Mouse (Mus musculus) midbrain, embryonic 15.5 days (tissue): ENCODE measurements at regions not wholly inside any gene's neighbourhood (a gene's known extent, or its start where the extent isn't known, plus 50 kb on each side); places are given as distances from the start of the nearest gene placed in this dataset.

Experiments used
- ATAC-seq: fragments of 200-750 bp; cut with Nextera tagmentation; replicated peaks from 2 replicates; pipeline ENCODE4 v1.8.0; 2017; ENCODE audit warnings: moderate TSS enrichment
- H3K27ac ChIP-seq: fragments of 300-500 bp; sonication (generic); 2 replicates; pipeline ENCODE4 v1.5.1; 2015; ENCODE audit warnings: mild to moderate bottlenecking, inconsistent platforms
- H3K27me3 ChIP-seq: fragments of 300-500 bp; sonication (generic); replicated peaks from 2 replicates; pipeline ENCODE4 v1.6.1; 2015; ENCODE audit warnings: inconsistent platforms
- H3K36me3 ChIP-seq: fragments of 300-500 bp; sonication (generic); replicated peaks from 2 replicates; pipeline ENCODE4 v1.6.1; 2015; ENCODE audit warnings: inconsistent platforms
- H3K4me1 ChIP-seq: fragments of 300-500 bp; sonication (generic); 2 replicates; pipeline ENCODE4 v1.6.1; 2015; ENCODE audit warnings: inconsistent platforms
- H3K4me2 ChIP-seq: fragments of 300-500 bp; sonication (generic); 2 replicates; pipeline ENCODE4 v1.6.1; 2015; ENCODE audit warnings: inconsistent platforms, mild to moderate bottlenecking, moderate library complexity
- H3K4me3 ChIP-seq: fragments of 300-500 bp; sonication (generic); 2 replicates; pipeline ENCODE4 v1.5.1; 2015; ENCODE audit warnings: mild to moderate bottlenecking, inconsistent platforms
- H3K9ac ChIP-seq: fragments of 300-500 bp; sonication (generic); 2 replicates; pipeline ENCODE4 v1.6.1; 2015; ENCODE audit warnings: mild to moderate bottlenecking, inconsistent platforms
- H3K9me3 ChIP-seq: fragments of 300-500 bp; sonication (generic); 2 replicates; pipeline ENCODE4 v1.6.1; 2016; ENCODE audit warnings: inconsistent platforms
- WGBS: fragments of 180-500 bp; shearing (Covaris S2); methylation state at CpG from one replicate; pipeline ENCODE4 v1.1.7; 2015; ENCODE audit warnings: mixed read lengths; 5-methylcytosine and 5-hydroxymethylcytosine counted together

DNA sequence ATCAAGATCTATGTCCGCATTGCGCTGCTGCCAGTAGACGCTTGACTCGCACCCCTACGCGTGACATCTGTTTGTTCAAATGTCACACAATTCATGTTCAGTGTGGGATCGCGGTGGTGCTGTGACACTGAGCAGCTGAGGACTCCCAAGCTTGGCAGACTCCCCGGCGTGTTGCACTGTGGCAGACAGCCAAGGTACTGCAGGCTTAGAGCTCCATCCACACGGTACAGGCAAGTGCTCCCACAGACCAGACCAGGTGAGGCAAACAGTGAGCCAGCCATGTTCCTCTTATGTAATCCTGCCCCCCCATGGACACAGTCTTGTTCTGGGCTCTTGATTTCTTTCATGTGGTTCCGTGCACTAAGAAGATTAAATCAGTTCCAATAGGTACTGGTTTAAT is 205.5 kb upstream of the Myocd start:
- Histone ChIP-seq H3K4me3 (no peak overlapping the region), H3K9ac (no peak overlapping the region), H3K9me3 (no peaks in the 10 kb centered on the region), H3K4me2 (no peak overlapping the region), H3K27ac (no peak overlapping the region), H3K4me1 (0 out of 2 replicates have a peak, but pooled peaks cover 7% of the 10 kb centered on the region), H3K36me3 (no peaks in the 10 kb centered on the region), H3K27me3 (no peaks in the 10 kb centered on the region)
- 68% methylated on average over 12 of the region's 12 CpGs for WGBS
- peak; percentile 60; the same call in 1 of the 2 replicates for ATAC-seq

DNA sequence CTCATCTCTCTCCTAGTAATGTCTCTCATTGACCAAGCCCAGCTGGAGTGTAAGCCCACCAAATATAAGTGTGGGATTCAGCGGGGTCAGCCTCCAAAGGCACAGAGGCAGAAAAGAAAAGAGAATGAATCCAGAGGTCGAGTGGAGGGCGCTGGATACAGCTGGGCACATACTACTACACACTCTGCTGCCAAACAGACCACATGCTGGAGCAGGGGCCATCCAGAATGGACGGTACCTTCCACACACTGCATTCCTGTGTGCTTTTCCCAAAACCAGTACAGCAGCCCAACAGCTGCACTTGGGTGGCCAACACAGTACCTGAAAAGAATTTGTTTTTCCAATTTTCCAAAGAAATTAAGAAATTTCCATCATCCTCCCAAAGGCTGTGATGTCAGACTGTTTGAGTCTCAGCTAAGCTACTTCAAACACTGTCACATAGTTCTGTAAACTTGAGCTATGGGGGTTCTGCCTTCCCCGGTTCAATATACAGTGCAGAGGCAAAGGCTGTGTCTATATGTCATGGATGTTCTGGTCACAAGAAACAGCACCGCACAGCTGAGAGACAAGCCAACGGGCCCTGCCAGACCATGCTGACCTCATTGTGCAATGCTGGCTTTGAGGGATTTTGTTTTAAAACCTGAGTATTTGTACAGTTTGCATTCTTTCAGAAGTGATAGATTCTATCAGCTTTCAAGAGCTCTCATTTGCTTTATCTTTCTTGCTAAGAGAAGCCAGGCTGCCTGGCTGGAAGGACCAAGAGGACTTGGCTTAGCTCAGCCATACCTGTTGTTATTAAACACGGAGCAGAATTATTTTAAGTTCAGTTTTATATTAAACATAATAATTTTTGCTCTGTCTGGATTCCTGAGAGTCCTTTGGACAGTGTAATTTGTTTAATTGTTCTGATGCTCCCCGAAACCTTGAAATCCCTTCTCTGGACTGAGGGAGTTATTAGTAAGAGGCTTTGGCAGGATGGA is 200.3 kb upstream of the Myocd start:
- Histone ChIP-seq H3K9ac (no peak overlapping the region), H3K4me3 (no peak overlapping the region), H3K4me2 (no peak overlapping the region), H3K9me3 (no peaks in the 10 kb centered on the region), H3K27ac (no peak overlapping the region), H3K36me3 (no peaks in the 10 kb centered on the region), H3K4me1 (no peaks in the 10 kb centered on the region), H3K27me3 (no peaks in the 10 kb centered on the region)
- no peak for ATAC-seq
- 88% methylated on average over 9 of the region's 9 CpGs for WGBS

DNA sequence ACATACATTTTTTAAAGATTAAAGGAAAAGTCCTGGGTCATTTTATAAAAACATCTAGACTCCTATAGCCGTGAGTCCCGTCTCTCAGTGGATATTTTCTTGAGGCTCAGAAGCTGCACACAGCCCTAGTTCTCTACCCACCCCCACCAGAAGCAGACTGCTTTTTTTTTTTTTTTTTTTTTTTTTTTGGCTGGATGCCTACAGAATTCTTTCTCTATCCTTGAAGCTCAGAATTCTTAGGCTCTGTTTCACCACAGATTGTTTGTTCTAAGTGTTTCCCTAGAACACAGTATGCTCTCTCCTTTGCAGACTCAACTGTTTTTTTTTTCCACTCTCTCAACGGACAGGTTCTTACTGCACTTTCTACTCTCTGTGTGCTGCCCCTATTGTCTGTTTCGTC is 191.3 kb upstream of the Myocd start:
- H3K27me3 ChIP-seq: no peaks in the 10 kb centered on the region
- H3K4me3 ChIP-seq: no peak overlapping the region
- H3K9ac ChIP-seq: no peak overlapping the region
- no peak overlapping the region for H3K4me2 ChIP-seq
- H3K27ac ChIP-seq: no peak overlapping the region
- no peaks in the 10 kb centered on the region for H3K9me3 ChIP-seq
- no peak for ATAC-seq
- H3K36me3 ChIP-seq: no peaks in the 10 kb centered on the region
- 72% methylated on average over 4 of the region's 4 CpGs for WGBS
- no peaks in the 10 kb centered on the region for H3K4me1 ChIP-seq

DNA sequence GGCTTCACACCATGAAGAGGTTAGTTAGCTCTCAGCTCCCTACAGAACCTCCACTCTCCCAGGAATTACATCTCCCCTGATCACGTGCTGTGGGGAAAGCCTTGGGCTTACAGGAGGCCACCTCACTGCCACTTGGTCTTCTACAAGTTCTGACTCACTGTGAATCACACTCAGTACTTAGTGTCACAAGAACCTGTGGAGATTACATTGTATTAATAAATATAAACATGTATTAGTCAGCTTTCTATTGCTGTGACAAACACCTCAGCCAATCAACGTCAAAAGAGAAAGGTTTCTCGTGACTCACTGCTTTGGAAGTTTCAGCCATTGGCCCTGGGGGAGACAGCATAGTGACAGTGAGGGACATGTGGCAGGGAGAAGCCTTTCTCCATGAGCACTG is 178.6 kb upstream of the Myocd start:
- H3K4me2 ChIP-seq: no peak overlapping the region
- no peaks in the 10 kb centered on the region for H3K36me3 ChIP-seq
- no peak overlapping the region for H3K27ac ChIP-seq
- H3K27me3 ChIP-seq: no peaks in the 10 kb centered on the region
- no peaks in the 10 kb centered on the region for H3K9me3 ChIP-seq
- WGBS: 91% methylated on average over 3 of the region's 3 CpGs
- H3K9ac ChIP-seq: no peak overlapping the region
- no peaks in the 10 kb centered on the region for H3K4me1 ChIP-seq
- H3K4me3 ChIP-seq: no peak overlapping the region
- ATAC-seq: no peak

DNA sequence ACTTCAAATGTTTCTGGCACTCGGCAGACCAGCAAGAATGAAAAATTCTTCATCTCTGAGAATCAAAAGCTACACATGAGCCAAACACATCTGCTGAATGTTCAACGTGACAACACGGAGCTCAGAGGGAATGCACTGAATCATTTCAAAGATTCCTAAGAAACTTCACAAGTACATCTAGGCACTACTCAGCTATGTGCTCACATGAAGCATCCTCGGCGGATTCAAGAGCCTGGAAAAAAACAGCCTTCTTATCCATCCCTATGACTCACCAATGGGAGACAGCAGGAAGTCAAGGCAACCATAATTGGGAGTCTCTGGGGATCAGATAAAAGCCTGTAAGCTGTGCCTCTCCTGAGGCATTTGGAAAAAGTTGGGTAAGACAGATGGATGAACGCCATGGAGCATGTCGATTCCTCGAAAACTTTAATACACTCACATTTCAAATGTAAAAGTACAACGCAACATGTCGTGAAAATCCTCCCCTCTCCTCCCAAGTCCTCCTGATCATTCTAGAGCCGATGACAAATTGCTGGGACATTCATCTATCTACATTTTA is 173.8 kb upstream of the Myocd start:
- Histone ChIP-seq H3K4me3 (no peak overlapping the region), H3K36me3 (no peaks in the 10 kb centered on the region), H3K27ac (no peak overlapping the region), H3K9ac (no peak overlapping the region), H3K9me3 (no peaks in the 10 kb centered on the region), H3K27me3 (no peaks in the 10 kb centered on the region), H3K4me1 (no peaks in the 10 kb centered on the region), H3K4me2 (no peak overlapping the region)
- no peak for ATAC-seq
- 90% methylated on average over 11 of the region's 11 CpGs for WGBS

DNA sequence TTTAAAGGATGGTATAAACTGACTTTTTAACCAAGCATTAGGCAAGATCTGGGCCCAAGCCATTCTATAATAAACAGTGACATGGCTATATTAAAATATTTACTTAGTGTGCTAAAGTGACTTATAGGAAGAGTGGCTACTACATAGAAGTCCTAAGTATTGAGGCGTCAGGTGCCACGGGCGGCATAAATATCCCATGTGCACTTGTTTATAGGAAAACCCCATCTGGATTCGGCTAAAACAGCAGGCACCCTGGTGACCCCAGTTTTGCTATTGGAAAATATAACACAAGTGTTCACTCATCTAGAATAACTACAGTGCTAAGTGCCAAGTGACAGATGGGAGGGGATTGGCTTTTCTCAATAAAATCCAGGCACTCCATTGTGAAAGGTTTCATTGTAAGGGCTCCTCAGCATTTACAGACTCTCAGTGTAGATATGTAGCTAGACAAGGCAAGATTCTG is 165.9 kb upstream of the Myocd start:
- ATAC-seq: no peak
- WGBS: 81% methylated on average over 4 of the region's 4 CpGs
- H3K9me3 ChIP-seq: no peaks in the 10 kb centered on the region
- H3K4me2 ChIP-seq: no peak overlapping the region
- no peaks in the 10 kb centered on the region for H3K4me1 ChIP-seq
- no peaks in the 10 kb centered on the region for H3K36me3 ChIP-seq
- H3K9ac ChIP-seq: no peak overlapping the region
- H3K4me3 ChIP-seq: no peak overlapping the region
- no peak overlapping the region for H3K27ac ChIP-seq
- no peaks in the 10 kb centered on the region for H3K27me3 ChIP-seq

DNA sequence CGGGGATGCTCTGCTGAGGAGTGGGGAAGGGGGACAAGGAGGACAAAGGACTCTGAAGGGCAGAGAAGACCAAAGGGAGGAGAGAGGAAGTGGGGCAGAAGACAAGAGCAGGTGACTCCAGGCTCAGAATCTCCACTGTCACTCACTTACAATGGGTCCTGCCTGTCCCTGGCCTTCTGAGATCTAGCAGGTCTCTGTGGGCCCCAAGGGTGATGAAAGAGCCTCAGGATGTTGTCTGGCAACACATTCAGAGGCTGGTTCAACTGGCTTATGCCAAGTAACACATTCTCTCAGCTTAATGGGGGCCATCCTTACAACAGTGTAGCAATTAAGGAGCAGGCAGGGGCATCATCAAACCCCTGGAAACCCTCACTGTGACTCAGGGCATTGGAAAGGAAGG is 152.1 kb upstream of the Myocd start:
- no peaks in the 10 kb centered on the region for H3K4me1 ChIP-seq
- H3K27ac ChIP-seq: no peak overlapping the region
- no peak overlapping the region for H3K4me3 ChIP-seq
- no peak overlapping the region for H3K9ac ChIP-seq
- H3K9me3 ChIP-seq: no peaks in the 10 kb centered on the region
- H3K4me2 ChIP-seq: no peak overlapping the region
- WGBS: 61% methylated on average over 1 of the region's 1 CpGs
- no peaks in the 10 kb centered on the region for H3K36me3 ChIP-seq
- H3K27me3 ChIP-seq: no peaks in the 10 kb centered on the region
- no peak for ATAC-seq

DNA sequence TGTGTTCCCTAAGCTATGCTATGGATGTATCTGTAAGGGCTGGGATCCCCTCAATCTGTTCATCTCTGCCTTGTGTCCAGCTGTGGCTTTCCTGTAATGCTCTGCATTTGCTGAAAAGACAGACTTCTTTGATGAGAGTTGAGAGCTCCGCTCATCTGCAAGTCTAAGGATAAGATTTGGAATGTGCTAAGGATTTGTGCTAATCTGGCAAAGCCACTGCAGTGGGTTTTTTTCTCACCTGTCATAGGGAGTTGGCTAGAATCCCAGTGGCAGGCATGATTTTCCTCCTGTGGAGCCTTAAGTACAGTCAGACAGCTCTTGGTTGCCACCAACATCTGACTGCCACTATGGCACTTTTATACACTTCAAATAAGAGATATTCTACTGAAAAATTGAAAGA is 138.8 kb upstream of the Myocd start:
- H3K36me3 ChIP-seq: no peaks in the 10 kb centered on the region
- no peak overlapping the region for H3K9ac ChIP-seq
- no peaks in the 10 kb centered on the region for H3K27me3 ChIP-seq
- H3K4me2 ChIP-seq: no peak overlapping the region
- no peaks in the 10 kb centered on the region for H3K9me3 ChIP-seq
- no peak overlapping the region for H3K4me3 ChIP-seq
- no peaks in the 10 kb centered on the region for H3K4me1 ChIP-seq
- 43% methylated on average over 1 of the region's 1 CpGs for WGBS
- no peak for ATAC-seq
- no peak overlapping the region for H3K27ac ChIP-seq

DNA sequence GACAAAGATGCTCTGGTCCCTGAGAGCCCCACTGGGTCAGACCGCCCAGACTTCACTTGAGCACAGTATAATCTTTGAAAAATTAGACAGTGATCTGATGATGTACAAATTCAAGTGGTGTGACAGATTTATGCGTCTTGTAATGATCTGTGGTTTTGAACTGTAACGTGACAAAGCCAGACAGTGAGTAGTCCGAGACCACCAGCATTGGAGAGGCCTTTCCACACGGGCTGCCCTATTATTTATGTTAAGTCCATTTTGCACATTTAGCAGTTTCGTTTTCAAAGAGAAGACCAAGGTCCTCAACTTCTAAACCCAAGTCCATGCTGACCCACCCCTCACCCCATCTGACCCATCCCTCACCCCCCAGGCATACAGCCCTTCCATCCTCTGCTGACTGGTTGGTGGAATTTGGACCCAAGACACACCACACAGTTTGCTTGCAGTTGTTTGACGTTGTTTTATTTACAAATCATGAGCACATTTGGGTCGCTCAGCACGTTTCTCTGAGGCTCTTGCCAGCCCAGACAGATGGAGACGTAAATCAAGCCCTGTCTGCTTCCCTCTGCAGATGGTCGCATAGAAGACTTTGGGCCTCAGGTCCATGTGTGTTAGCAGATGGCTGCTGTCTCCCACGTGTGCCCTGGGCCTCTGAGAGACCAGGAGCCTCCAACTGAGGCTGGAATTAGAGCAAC is 132.8 kb upstream of the Myocd start:
- no peaks in the 10 kb centered on the region for H3K36me3 ChIP-seq
- no peak for ATAC-seq
- no peaks in the 10 kb centered on the region for H3K4me1 ChIP-seq
- WGBS: 80% methylated on average over 12 of the region's 12 CpGs
- H3K4me2 ChIP-seq: no peak overlapping the region
- H3K9me3 ChIP-seq: no peaks in the 10 kb centered on the region
- no peak overlapping the region for H3K4me3 ChIP-seq
- no peaks in the 10 kb centered on the region for H3K27me3 ChIP-seq
- H3K9ac ChIP-seq: no peak overlapping the region
- H3K27ac ChIP-seq: no peak overlapping the region

DNA sequence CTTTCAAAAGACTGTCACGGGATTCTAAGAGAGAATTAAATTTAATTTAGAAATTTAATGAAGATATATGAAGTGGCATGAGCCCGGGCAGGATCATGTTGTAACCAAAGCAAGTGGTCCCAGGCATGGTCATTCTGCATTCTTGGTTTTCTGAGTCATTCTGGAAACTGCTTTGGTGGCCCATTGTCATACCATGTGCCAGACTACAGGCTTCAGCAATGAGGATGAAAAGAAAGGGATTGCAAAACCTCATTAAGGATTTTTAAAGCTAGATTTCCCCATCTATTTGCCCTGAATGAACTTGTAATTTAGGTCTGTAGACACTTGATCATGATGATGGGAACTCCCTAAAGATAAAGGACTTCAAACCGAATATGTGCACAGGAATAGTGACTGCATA is 119.4 kb upstream of the Myocd start:
- Histone ChIP-seq H3K36me3 (no peaks in the 10 kb centered on the region), H3K9me3 (no peaks in the 10 kb centered on the region), H3K9ac (no peak overlapping the region), H3K4me2 (no peak overlapping the region), H3K27ac (no peak overlapping the region), H3K4me3 (no peak overlapping the region), H3K27me3 (no peaks in the 10 kb centered on the region), H3K4me1 (no peaks in the 10 kb centered on the region)
- no peak for ATAC-seq
- WGBS: 85% methylated on average over 3 of the region's 3 CpGs

DNA sequence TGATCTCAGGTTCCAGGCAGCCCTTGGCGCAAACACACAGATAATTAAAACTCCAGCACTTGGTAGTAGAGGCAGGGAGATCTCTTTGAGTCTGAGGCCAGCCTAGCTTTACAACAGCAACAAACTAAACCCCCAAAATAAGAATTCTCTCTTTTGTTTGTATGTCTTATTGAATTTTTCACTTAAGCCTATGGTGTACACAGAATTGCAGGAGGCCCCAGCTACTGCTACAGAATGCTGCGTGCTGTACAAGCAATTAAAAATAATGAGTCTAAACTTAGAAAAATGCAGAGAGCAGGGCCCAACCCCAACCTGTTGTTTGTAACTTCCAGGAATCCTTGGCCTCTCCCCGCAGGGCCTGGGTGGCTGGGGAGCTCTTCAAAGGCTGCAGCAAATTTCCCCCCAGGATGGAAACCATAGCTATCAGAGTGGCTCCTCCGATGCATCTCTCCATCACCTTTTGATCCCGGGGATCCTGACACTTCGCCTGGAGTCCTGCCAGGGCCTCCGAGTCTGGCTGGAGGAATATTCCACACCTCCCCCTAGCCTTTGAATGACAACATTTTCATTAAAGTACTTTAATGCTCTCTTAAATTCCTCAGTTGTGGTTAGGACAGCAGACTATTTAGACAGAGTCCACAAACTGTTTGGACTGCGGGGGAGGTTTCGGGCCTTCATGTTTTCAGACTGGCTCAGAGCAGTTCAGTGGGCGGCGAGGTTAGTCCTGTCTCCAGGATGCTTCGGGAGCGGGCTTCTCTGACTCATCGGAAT is 116.7 kb upstream of the Myocd start:
- H3K9me3 ChIP-seq: no peaks in the 10 kb centered on the region
- ATAC-seq: no peak
- H3K4me3 ChIP-seq: no peak overlapping the region
- WGBS: 65% methylated on average over 14 of the region's 14 CpGs
- no peak overlapping the region for H3K9ac ChIP-seq
- no peak overlapping the region for H3K4me2 ChIP-seq
- no peaks in the 10 kb centered on the region for H3K4me1 ChIP-seq
- no peak overlapping the region for H3K27ac ChIP-seq
- H3K27me3 ChIP-seq: no peaks in the 10 kb centered on the region
- no peaks in the 10 kb centered on the region for H3K36me3 ChIP-seq

DNA sequence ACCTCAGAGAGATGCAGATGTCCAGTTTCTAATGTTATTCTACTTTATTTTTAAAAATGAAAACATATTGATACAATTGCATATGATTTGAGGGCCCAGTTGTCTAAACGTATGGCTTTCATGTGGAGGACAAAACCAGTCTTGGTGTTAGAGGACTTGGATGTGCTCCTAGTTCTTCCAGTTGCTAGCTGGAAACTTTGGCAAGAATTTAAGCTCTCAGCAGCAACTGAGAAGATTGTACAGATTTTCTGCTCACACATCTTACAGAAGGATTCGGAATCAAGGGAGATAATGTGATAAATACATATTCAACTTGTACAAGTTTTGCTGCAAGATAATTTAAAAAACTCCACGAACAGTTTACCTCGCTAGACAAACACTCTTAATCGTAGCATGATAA is 105.6 kb upstream of the Myocd start:
- Histone ChIP-seq H3K27me3 (no peaks in the 10 kb centered on the region), H3K9ac (no peak overlapping the region), H3K4me2 (no peak overlapping the region), H3K4me1 (no peaks in the 10 kb centered on the region), H3K9me3 (no peaks in the 10 kb centered on the region), H3K27ac (no peak overlapping the region), H3K4me3 (no peak overlapping the region), H3K36me3 (no peaks in the 10 kb centered on the region)
- ATAC-seq: no peak
- 82% methylated on average over 5 of the region's 5 CpGs for WGBS
